Mouse (Mus musculus) lung, postnatal 0 days (tissue): ENCODE measurements around the gene Bcar1.

Source experiments
- CTCF ChIP-seq: IDR thresholded peaks from 2 replicates; pipeline ENCODE4 v1.5.1; 2016; ENCODE audit warnings: antibody characterized with exemption, mild to moderate bottlenecking
- EP300 ChIP-seq: IDR thresholded peaks from 2 replicates; pipeline ENCODE4 v1.6.1; 2016; ENCODE audit warnings: antibody characterized with exemption, mild to moderate bottlenecking, control low read depth

DNA sequence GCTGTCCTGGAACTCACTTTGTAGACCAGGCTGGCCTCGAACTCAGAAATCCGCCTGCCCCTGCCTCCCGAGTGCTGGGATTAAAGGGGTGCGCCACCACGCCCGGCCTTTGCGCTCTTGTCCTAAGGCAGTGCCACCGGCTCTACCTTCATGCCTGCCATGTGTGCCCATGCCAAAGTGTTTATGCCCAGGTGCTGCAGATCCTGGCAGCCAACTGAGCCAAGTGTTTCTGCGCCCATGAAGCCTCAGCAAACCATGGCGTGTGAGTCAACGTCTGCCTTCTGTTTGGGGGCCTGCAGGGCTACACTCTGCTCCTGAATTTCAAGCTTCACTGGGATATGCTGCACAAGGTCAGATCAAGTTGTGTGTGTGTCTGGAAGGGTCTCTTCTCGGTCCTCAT is 39.0 kb downstream of the Bcar1 start:
- TF ChIP-seq CTCF = no peak
- TF ChIP-seq EP300 = no peak
